Mouse (Mus musculus): Measurements from ENCODE around the gene BC067074. TPM values are rescaled to one million over a fixed set of nuclear protein-coding genes. Genes with fewer than 3 reads are reported as not detected.
"Not testable (repeated sequence)": the region's sequence is repeated elsewhere in the genome, so short reads cannot be mapped to it uniquely, and the experiment has no call there.

BC067074 gene
- 3.0 and 3.1 TPM in 2 replicates for polyA plus RNA-seq (2014; fragmentation: Nextera tagmentation; extraction: Ambion mirVana)

GRCm38 (mm10) chr13:113292975-113293706, at the start of gene BC067074:
Gene BC067074 (plus strand): TSS chr13:113293159.
- WGBS (ENCODE audit: insufficient replicate concordance), result under 1% methylated on average over 64 of the region's 75 CpGs
- H3K4me3 ChIP-seq (ENCODE audit: low read depth, low read length), result peak within 1 kb of the TSS; percentile 72
- peak within 1 kb of the TSS; percentile 91 for H3K9ac ChIP-seq (ENCODE audit: low read depth, low read length)
- peak within 1 kb of the TSS; percentile 89 for H3K4me2 ChIP-seq
- peaks cover 10% of the 10 kb centered on the region; the same call in 1 of the 2 replicates for H3K27me3 ChIP-seq (ENCODE audit: control insufficient read depth, insufficient read depth, low read length)
- H3K4me1 ChIP-seq (ENCODE audit: control insufficient read depth, insufficient read depth, low read length), result no peaks in the 10 kb centered on the region; the same call in 1 of the 2 replicates
- ATAC-seq (replicated peaks; ENCODE audit: insufficient number of reproducible peaks, low FRiP score, low TSS enrichment), result peak; percentile 57
- no peaks in the 10 kb centered on the region for H3K36me3 ChIP-seq (ENCODE audit: control insufficient read depth, insufficient read depth, low read length)
- no peak within 1 kb of the TSS for H3K27ac ChIP-seq (ENCODE audit: low read depth, low read length)
- H3K9me3 ChIP-seq (replicated peaks; ENCODE audit: control insufficient read depth, low read length), result no peaks in the 10 kb centered on the region

GRCm38 (mm10) chr13:113245025-113245424, 47.9 kb upstream of the BC067074 start:
- Histone ChIP-seq H3K9me3 (replicated peaks; ENCODE audit: control insufficient read depth, low read length) (no peaks in the 10 kb centered on the region), H3K36me3 (ENCODE audit: control insufficient read depth, insufficient read depth, low read length) (no peaks in the 10 kb centered on the region), H3K27ac (ENCODE audit: low read depth, low read length) (no peak overlapping the region), H3K4me3 (ENCODE audit: low read depth, low read length) (no peak overlapping the region), H3K9ac (ENCODE audit: low read depth, low read length) (no peak overlapping the region), H3K27me3 (ENCODE audit: control insufficient read depth, insufficient read depth, low read length) (no peaks in the 10 kb centered on the region), H3K4me1 (ENCODE audit: control insufficient read depth, insufficient read depth, low read length) (no peaks in the 10 kb centered on the region), H3K4me2 (no peak overlapping the region)
- 75% methylated on average over 8 of the region's 8 CpGs for WGBS (ENCODE audit: insufficient replicate concordance)
- ATAC-seq (replicated peaks; ENCODE audit: insufficient number of reproducible peaks, low FRiP score, low TSS enrichment), result no peak

- not testable (repeated sequence) for ATAC-seq (replicated peaks; ENCODE audit: insufficient number of reproducible peaks, low FRiP score, low TSS enrichment); H3K27ac ChIP-seq (ENCODE audit: low read depth, low read length); H3K36me3 ChIP-seq (ENCODE audit: control insufficient read depth, insufficient read depth, low read length); H3K9me3 ChIP-seq (replicated peaks; ENCODE audit: control insufficient read depth, low read length); H3K4me1 ChIP-seq (ENCODE audit: control insufficient read depth, insufficient read depth, low read length); H3K9ac ChIP-seq (ENCODE audit: low read depth, low read length); H3K27me3 ChIP-seq (ENCODE audit: control insufficient read depth, insufficient read depth, low read length); H3K4me3 ChIP-seq (ENCODE audit: low read depth, low read length); H3K4me2 ChIP-seq
- WGBS (ENCODE audit: insufficient replicate concordance), result 74% methylated on average over 6 of the region's 7 CpGs
Measured at GRCm38 (mm10) chr13:113252580-113252979, 40.4 kb upstream of the BC067074 start.

- ATAC-seq (replicated peaks; ENCODE audit: insufficient number of reproducible peaks, low FRiP score, low TSS enrichment), result no peak
- Histone ChIP-seq H3K27me3 (ENCODE audit: control insufficient read depth, insufficient read depth, low read length) (no peaks in the 10 kb centered on the region), H3K4me1 (ENCODE audit: control insufficient read depth, insufficient read depth, low read length) (no peaks in the 10 kb centered on the region), H3K27ac (ENCODE audit: low read depth, low read length) (no peak overlapping the region), H3K4me2 (no peak overlapping the region), H3K36me3 (ENCODE audit: control insufficient read depth, insufficient read depth, low read length) (no peaks in the 10 kb centered on the region), H3K4me3 (ENCODE audit: low read depth, low read length) (no peak overlapping the region), H3K9me3 (replicated peaks; ENCODE audit: control insufficient read depth, low read length) (no peaks in the 10 kb centered on the region), H3K9ac (ENCODE audit: low read depth, low read length) (no peak overlapping the region)
- WGBS (ENCODE audit: insufficient replicate concordance), result 71% methylated on average over 2 of the region's 2 CpGs
Measured at GRCm38 (mm10) chr13:113256766-113257165, 36.2 kb upstream of the BC067074 start.

- 49% methylated on average over 5 of the region's 5 CpGs for WGBS (ENCODE audit: insufficient replicate concordance)
- Histone ChIP-seq H3K27me3 (ENCODE audit: control insufficient read depth, insufficient read depth, low read length) (no peaks in the 10 kb centered on the region), H3K4me1 (ENCODE audit: control insufficient read depth, insufficient read depth, low read length) (no peaks in the 10 kb centered on the region), H3K4me2 (no peak overlapping the region), H3K27ac (ENCODE audit: low read depth, low read length) (no peak overlapping the region), H3K4me3 (ENCODE audit: low read depth, low read length) (no peak overlapping the region), H3K9ac (ENCODE audit: low read depth, low read length) (no peak overlapping the region), H3K9me3 (replicated peaks; ENCODE audit: control insufficient read depth, low read length) (no peaks in the 10 kb centered on the region), H3K36me3 (ENCODE audit: control insufficient read depth, insufficient read depth, low read length) (no peaks in the 10 kb centered on the region)
- no peak for ATAC-seq (replicated peaks; ENCODE audit: insufficient number of reproducible peaks, low FRiP score, low TSS enrichment)
Measured at GRCm38 (mm10) chr13:113257190-113257589, 35.8 kb upstream of the BC067074 start.

- ATAC-seq (replicated peaks; ENCODE audit: insufficient number of reproducible peaks, low FRiP score, low TSS enrichment), result no peak
- WGBS (ENCODE audit: insufficient replicate concordance), result 79% methylated on average over 5 of the region's 5 CpGs
- Histone ChIP-seq H3K9me3 (replicated peaks; ENCODE audit: control insufficient read depth, low read length) (no peaks in the 10 kb centered on the region), H3K4me2 (no peak overlapping the region), H3K4me3 (ENCODE audit: low read depth, low read length) (no peak overlapping the region), H3K4me1 (ENCODE audit: control insufficient read depth, insufficient read depth, low read length) (no peaks in the 10 kb centered on the region), H3K9ac (ENCODE audit: low read depth, low read length) (no peak overlapping the region), H3K36me3 (ENCODE audit: control insufficient read depth, insufficient read depth, low read length) (no peaks in the 10 kb centered on the region), H3K27me3 (ENCODE audit: control insufficient read depth, insufficient read depth, low read length) (no peaks in the 10 kb centered on the region), H3K27ac (ENCODE audit: low read depth, low read length) (no peak overlapping the region)
Measured at GRCm38 (mm10) chr13:113259237-113259636, 33.7 kb upstream of the BC067074 start.

GRCm38 (mm10) chr13:113262822-113263221, 30.1 kb upstream of the BC067074 start:
- Histone ChIP-seq H3K9me3 (replicated peaks; ENCODE audit: control insufficient read depth, low read length) (no peaks in the 10 kb centered on the region), H3K36me3 (ENCODE audit: control insufficient read depth, insufficient read depth, low read length) (no peaks in the 10 kb centered on the region), H3K4me3 (ENCODE audit: low read depth, low read length) (no peak overlapping the region), H3K4me2 (no peak overlapping the region), H3K27me3 (ENCODE audit: control insufficient read depth, insufficient read depth, low read length) (0 out of 2 replicates have a peak, but pooled peaks cover 2% of the 10 kb centered on the region), H3K27ac (ENCODE audit: low read depth, low read length) (no peak overlapping the region), H3K9ac (ENCODE audit: low read depth, low read length) (no peak overlapping the region), H3K4me1 (ENCODE audit: control insufficient read depth, insufficient read depth, low read length) (no peaks in the 10 kb centered on the region)
- 72% methylated on average over 12 of the region's 12 CpGs for WGBS (ENCODE audit: insufficient replicate concordance)
- ATAC-seq (replicated peaks; ENCODE audit: insufficient number of reproducible peaks, low FRiP score, low TSS enrichment), result no peak

GRCm38 (mm10) chr13:113265257-113265656, 27.7 kb upstream of the BC067074 start:
- Histone ChIP-seq H3K4me1 (ENCODE audit: control insufficient read depth, insufficient read depth, low read length) (no peaks in the 10 kb centered on the region), H3K4me2 (no peak overlapping the region; the same call in 1 of the 2 replicates), H3K9ac (ENCODE audit: low read depth, low read length) (no peak overlapping the region), H3K4me3 (ENCODE audit: low read depth, low read length) (no peak overlapping the region), H3K27ac (ENCODE audit: low read depth, low read length) (no peak overlapping the region), H3K27me3 (ENCODE audit: control insufficient read depth, insufficient read depth, low read length) (0 out of 2 replicates have a peak, but pooled peaks cover 2% of the 10 kb centered on the region), H3K9me3 (replicated peaks; ENCODE audit: control insufficient read depth, low read length) (no peaks in the 10 kb centered on the region), H3K36me3 (ENCODE audit: control insufficient read depth, insufficient read depth, low read length) (no peaks in the 10 kb centered on the region)
- ATAC-seq (replicated peaks; ENCODE audit: insufficient number of reproducible peaks, low FRiP score, low TSS enrichment), result no peak
- 26% methylated on average over 13 of the region's 13 CpGs for WGBS (ENCODE audit: insufficient replicate concordance)

GRCm38 (mm10) chr13:113266495-113266951, 26.4 kb upstream of the BC067074 start:
- Histone ChIP-seq H3K27ac (ENCODE audit: low read depth, low read length) (no peak overlapping the region), H3K27me3 (ENCODE audit: control insufficient read depth, insufficient read depth, low read length) (0 out of 2 replicates have a peak, but pooled peaks cover 2% of the 10 kb centered on the region), H3K4me3 (ENCODE audit: low read depth, low read length) (no peak overlapping the region), H3K4me1 (ENCODE audit: control insufficient read depth, insufficient read depth, low read length) (no peaks in the 10 kb centered on the region), H3K4me2 (no peak overlapping the region), H3K9me3 (replicated peaks; ENCODE audit: control insufficient read depth, low read length) (no peaks in the 10 kb centered on the region), H3K9ac (ENCODE audit: low read depth, low read length) (no peak overlapping the region), H3K36me3 (ENCODE audit: control insufficient read depth, insufficient read depth, low read length) (no peaks in the 10 kb centered on the region)
- no peak for ATAC-seq (replicated peaks; ENCODE audit: insufficient number of reproducible peaks, low FRiP score, low TSS enrichment)
- WGBS (ENCODE audit: insufficient replicate concordance), result 34% methylated on average over 9 of the region's 9 CpGs
